Mouse (Mus musculus) embryonic fibroblast, embryonic 13.5 days (primary cell): ENCODE results near the gene Pold4.
"Not testable (repeated sequence)": the region's sequence is repeated elsewhere in the genome, so short reads cannot be mapped to it uniquely, and the experiment has no call there.

ENCODE experiments used
- CTCF ChIP-seq: IDR thresholded peaks from 2 replicates; pipeline ENCODE4 v1.5.1; 2011; ENCODE audit warnings: mild to moderate bottlenecking, control low read depth, low read length, moderate library complexity, borderline replicate concordance; ENCODE audit not compliant: insufficient read depth
- POLR2A ChIP-seq: IDR thresholded peaks from 2 replicates; pipeline ENCODE4 v1.6.1; 2011; ENCODE audit warnings: low read depth, mild to moderate bottlenecking, control low read depth, low read length, moderate library complexity

DNA sequence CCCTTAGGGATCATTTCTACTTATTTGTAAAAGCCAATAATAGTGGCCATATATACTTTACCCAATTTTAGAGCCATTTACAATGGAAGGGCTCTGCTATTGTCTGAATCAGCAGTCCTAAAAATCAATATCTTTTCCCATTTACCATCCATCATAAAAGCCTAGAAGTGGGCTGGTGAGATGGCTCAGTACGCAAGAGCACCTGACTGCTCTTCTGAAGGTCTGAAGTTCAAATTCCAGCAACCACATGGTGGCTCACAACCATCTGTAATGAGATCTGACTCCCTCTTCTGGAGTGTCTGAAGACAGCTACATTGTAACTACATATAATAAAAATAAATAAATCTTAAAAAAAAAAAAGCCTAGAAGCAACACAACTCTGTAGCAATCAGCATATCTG lies 17.0 kb downstream of the Pold4 start:
- not testable (repeated sequence) for TF ChIP-seq POLR2A, CTCF
